Mouse (Mus musculus) right cerebral cortex, postnatal 10 days (tissue): Measurements from ENCODE around the gene Abca13.
"Not testable (repeated sequence)": the region's sequence is repeated elsewhere in the genome, so short reads cannot be mapped to it uniquely, and the experiment has no call there.

Source experiments
- DNase-seq, 2 experiments: peaks; one replicate each; pipeline ENCODE4 v3.0.0; 2021; ENCODE audit warnings: low spot score in 2 of 2

Abca13 gene

DNA sequence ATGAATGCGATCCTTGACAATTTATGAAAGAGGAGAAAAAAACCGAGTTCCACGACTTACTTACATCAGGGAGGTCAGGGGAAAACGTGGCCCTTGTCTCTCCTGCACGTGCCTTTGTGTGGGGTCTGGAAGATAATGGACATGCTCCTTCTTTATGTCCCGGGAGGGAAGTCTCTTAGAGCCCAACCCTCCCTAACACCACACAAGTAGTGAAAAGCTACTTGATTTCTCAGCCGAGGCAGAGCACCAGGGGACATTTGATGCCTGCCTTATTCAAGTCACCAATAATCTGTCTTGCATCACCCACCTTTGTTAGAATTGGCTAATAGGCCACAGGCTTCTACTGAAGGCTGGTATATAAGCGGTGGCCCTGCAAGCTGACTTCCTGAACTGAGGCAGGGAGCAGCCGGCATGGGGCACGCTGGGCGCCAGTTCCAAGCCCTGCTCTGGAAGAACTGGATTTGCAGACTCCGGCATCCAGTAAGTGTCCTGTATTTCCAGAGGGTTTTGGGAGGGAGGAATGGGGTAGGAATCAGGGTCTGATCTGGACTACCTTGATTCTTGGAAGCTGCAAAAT, at the start of gene Abca13:
Abca13 (plus strand) TSS at position 388 of the 577 bp plus-strand sequence.
- DNase-seq = no peak

DNA sequence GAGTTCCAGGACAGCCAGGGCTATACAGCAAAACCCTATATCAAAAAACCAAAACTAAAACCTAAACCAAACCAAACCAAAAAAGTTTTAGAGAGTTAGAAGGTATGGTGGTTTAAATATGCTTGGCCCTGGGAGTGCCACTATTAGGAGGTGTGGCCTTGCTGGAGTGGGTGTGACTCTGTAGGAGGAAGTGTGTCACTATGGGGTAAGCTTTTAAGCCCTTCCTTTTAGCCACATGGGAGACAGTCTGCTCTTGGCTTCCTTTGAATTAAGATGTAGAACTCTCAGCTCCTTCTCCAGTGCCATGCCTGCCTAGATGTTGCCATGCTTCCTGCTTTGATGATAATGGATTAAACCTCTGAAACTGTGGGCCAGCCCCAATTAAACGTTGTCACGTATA, 46.6 kb upstream of the Abca13 start:
- DNase-seq = no peak

DNA sequence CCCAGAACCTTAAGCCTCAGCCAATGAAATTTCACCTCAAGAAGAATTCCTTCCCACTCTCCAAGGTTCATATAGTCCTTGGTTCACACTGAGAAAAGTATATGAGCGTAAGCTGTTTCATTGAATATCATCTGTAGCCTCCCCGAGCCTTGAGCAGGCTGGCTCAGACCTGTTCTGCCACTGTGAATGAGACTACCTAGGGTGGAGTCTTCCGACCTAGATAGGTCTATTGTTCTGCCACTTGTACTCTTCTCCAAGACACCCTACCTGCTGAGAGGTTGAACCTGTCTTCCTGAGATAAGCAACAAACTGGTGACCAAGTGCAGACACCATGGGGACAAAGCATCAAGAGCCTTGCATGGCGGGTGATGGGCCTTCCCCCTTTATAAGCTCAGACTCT, 45.6 kb upstream of the Abca13 start:
- no peak for DNase-seq

DNA sequence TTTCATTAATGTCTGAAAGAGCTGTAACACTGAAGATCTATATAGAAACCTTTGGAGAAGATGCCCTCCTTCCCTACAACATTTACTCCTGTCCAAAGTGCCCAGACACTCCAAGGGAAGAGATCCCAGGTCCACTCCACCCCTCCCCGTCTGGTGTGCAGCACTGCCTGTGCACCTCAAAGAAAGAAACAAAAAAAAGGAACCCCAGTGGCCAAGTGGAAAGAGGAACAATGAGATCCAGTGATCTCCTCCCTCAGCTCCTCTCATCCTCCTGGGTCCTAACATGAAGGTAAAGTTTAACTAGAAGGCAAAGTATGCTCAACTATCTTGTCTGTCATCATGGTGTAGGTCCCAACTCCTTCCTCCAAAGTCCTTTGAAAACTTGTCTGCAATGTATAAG, 45.1 kb upstream of the Abca13 start:
- no peak for DNase-seq

DNA sequence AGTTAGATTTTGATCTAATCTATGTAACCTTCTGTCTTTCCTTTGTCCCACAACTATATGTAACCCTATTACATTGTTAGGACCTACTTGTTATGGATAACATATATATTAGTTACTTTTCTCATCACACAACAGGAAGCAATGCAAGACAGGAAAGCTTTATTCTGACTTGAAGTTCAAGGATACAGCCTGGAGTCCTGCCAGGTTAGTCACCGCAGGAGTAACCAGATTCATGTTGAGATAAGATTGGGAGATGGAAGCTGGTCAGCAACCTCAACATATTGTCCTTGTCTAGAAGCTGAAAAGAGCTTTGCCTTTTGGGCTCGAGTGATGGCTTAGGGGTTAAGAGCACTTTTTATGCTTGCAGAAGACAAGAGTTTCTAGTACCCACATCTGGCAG, 43.5 kb upstream of the Abca13 start:
- no peak for DNase-seq

DNA sequence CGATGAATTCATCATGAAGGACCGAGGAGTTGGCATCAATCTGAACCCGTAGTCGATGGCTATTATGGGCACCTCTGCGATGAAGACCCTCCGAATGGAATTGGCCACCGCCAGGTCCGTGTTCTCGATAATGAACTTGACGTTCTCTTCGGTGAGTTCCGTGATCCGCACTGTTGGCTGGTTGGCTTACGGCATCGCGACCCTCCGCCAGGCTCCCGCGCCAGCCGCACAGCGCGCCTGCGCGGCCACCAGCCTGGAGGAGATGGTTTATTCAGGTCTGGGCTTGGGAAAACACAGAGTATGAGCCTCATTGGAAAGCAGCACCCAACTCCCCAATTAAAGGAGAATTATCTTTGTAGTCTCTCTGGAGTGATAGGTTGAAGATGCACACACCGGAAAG, 41.3 kb upstream of the Abca13 start:
- not testable (repeated sequence) for DNase-seq

DNA sequence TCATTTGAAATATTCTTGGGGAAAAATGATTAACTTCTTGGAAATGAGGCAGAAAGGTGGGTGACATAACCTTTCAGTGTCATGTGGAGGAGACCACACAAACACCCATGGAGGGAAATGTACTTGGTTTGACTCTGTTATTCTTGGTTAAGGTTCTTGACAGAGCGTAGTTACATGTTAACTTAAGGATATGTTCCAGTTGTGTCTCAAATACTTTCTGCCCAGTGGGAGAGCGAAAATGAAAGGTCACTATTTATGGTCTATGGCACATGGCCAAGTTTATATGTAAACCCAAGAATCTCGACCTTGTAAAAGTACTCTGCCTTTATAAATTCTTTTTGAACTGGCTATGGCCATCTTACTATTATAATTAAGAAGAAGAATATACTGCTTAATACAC, 31.8 kb upstream of the Abca13 start:
- no peak for DNase-seq

DNA sequence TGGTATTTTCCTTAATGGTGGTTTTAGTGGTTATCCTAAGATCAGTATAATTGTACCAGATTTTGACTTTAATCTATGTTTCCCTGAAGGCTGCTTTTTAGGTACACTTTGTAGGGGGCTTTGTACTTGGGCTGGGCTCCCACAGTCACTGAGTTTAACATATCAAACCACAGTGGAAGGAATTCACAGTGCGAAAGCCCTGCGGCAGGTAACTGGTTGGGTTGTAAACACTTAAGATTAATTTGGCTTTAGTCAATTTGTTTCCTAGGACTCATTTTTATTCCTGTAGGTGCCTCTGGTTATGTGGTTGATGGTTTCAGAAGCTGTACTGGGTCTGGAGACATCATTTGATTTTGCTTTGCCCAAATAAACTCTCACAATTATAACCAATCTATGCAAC, 24.4 kb upstream of the Abca13 start:
- DNase-seq = no peak

DNA sequence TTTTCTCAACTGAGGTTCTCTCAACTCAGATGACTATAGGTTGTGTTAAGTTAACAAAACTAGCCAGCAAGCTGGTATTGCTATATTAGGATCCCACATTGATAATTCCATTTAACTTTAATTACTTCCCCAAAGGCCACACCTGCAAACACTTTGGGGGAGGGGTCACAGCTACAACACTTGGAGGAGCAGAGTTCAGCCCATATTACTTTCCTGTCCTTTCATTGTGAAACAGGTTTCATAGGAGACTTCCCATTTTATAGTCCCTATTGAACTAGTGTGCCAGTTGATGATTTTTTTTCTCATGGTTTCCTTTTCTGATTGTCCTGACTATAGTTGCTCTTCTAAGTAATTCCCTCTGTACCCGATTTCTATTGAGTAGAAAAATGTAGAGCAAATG, 10.3 kb upstream of the Abca13 start:
- DNase-seq = no peak

DNA sequence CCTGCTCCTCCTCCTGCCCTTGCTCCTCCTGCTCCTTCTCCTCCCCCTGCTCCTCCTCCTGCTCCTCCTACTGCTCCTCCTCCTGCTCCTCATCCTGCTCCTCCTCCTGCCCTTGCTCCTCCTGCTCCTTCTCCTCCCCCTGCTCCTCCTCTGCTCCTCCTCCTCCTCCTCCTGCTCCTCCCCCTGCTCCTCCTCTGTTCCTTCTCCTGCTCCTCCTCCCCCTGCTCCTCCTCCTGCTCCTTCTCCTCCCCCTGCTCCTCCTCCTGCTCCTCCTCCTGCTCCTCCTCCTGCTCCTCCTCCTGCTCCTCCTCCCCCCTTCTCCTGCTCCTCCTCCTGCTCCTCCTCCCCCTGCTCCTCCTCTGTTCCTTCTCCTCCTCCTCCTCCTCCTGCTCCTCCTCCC, 2.3 kb upstream of the Abca13 start:
- not testable (repeated sequence) for DNase-seq

DNA sequence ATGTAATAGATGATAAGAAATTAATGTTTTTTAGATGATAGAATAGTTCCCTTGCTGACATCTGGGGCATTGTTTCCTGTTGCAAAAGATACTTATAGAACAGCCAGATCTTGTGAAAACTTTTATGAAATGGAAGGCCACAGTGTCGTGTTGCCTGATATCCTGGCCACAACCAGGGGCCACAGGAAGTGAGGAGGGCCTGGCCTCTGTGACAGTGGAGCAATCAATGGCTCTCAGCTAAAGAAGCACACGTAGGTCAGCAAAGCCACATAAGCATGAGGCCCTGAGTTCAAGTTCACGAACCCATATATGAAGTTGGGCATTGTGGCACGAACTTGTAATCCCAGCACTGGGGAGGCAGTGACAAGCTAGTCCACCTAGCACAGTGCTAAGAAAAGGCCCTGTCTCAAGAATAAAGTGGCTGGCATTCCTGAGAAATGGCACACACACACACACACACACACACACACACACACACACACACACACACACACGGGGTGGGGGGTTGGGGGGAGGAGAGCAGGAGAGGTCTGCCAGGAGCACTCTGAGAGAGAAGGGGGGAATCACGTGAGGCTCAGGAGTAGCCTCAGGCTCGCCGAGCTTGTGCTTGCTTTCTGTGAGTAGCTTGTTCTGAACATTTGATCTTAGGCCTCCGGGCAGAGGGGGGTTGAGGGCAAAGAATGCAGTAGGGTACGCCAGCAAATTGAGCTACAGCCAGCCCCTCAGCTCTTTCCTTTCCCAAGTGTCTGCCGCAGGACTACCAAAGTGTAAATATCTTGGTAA, 779 bp upstream of the Abca13 start:
- no peak for DNase-seq

DNA sequence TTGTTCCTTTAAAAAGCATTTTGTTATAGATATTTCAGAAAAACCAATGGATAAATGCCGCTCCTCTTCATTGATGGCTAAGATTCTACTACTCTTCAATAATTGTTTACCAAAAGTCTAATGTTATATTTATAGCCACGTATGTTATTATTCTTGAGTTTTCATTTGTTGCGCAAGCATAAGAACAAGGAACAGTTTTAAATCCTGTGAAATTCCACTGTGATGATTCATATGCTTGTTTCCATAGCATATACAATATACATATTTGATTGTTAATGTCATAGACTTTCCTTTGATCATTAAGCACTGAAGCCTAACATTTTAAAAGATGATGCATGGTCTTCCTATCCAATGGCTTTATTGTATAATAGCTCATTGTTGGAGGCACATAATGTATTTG, 3.1 kb downstream of the Abca13 start:
- no peak for DNase-seq

DNA sequence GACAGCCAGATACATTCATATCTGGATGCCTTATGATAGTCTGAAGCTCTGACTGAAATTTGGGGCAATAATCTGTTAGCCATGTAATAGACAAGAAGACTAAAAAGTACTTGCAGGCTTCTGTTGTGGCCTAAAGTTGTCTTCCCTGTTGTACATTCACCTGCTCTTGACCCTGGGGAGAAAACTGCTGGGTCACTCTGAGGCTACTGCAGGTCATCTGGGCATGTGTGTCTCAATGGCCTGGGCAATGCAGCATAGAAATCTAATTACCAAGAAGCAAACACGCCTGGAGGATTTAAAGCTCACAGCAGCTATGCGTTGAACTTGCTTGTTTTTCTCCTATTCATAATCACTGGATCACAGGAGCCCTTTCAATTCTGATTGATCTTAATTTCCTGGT, 8.1 kb downstream of the Abca13 start:
- no peak for DNase-seq

DNA sequence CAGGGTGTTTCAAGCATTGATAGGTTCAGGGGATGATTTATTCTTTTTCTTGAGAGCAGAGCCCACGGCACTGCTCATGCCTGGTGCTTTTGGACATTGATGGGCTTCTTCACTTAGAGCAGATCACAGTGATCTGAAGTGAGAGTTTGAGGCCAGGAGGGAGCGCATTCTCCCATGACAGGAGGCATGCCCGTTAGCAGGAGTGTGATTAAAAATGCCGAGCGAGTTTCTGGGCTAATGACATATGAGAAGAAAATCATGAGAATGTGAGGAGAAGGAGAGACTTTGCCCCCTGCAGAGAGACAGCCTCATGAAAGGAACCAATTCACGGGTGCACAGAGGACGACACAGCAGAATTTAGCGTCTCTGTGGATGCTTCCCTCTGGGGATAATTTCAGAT, 19.0 kb downstream of the Abca13 start:
- DNase-seq = no peak

DNA sequence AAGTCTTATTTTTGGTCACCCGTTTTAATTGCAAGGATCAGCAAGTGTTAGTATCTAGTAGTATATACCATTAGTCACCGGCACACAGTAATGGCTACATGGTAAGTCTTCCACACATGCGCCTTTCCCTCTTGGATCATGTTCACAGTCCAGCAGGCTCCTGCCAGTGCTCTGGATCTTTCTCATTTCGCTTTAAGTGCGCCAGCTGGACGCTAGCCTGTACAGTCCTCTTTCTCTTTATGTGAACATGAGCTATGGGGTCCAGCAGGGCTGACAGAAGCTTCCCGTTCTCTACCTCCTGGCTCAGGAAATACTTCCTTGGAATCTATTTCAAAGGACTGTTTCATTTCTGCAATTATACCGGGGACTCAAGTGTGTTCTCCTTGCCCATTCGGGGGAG, 21.8 kb downstream of the Abca13 start:
- peak; percentile 28 to 46 for DNase-seq

DNA sequence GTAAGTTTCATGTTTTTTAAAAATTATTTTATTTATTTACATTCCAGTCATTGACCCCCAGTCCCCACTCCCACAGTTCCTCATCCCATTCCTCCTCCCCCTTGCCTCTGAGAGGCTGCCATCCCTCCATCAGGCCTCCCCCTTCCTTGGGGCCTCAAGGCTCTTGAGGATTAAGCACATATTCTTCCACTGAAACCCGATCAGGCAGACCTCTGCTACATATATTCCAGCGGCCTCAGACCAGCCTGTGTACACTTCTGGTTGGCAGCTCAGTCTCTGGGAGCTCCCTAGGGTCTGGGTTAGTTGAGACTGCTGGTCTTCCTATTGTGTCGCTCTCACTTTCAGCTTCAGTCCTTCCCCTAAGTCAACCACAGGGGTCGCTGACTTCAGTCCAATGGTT, 24.5 kb downstream of the Abca13 start:
- DNase-seq = no peak

DNA sequence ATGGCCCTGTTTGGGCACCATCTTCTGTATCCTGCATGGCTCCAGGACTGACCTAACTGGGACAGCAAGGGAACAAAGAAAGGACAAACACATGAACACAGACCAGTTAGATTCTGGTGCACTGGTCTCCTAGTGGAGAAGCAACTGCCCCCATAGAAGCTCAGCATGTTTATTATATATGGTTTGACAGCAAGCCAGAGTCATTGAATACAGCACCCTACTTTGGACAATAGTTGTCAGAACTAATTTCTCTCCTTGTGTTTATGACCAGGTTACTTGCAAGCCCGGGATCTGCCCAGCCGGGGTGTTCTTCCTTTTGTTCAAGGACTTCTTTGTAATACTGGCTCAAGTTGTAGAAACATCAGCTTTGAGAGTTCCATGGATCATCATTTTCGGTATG, 28.8 kb downstream of the Abca13 start:
- no peak for DNase-seq

DNA sequence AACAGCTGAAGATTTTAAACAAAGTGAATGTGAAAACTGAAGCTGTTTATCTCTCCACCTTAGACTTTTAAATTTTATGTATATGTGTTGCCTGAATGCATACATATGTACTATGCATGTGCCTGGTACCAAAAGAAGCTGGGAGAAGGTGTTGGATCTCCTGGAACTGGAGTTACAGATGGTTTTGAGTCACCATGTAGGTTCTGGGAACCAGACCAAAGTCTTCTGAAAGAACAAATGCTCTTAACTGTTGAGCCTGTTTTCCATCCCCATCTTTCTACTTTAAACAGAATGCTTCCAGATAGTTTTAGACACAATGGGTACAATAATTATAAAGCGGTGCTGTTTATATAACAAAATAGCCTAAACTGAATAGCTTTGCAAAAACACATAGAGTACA, 29.9 kb downstream of the Abca13 start:
- DNase-seq = peak in 1 of 2 experiments; percentile 25

DNA sequence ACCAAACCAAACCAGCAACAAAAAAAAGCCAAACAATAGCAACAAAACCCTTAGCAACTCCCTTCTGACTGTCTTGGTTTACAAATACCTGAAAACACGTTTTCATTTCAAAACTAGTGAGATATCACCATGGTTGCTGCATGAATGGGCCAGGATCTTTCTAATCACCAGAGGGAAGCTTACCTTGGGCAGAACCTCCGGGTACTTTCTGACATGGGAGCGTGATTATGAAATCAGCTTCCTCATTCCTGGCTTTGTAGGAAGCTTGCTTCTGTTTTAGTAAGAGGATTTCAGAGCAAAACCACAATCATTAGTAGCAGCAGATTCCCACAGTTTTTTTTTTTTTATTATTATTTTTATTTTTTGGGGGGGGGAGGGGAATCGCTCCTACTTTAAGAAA, 34.7 kb downstream of the Abca13 start:
- DNase-seq = no peak

DNA sequence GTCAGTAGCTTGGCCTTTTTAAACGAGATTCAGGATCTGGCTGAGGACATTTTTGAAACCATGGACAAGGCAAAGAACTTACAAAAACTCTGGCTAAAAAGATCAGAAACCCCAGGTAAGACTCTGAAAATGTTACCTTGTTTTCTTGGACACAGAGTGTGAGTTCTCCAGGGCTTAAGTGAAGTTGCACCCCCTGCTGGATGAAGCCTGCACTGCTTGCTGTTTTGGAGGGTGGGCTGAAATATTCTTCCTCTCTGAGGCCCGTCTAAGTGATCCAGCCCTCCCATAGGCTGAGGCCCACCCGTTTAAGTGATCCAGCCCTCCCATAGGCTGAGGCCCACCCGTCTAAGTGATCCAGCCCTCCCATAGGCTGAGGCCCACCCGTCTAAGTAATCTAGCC, 57.9 kb downstream of the Abca13 start:
- DNase-seq = not testable (repeated sequence)

DNA sequence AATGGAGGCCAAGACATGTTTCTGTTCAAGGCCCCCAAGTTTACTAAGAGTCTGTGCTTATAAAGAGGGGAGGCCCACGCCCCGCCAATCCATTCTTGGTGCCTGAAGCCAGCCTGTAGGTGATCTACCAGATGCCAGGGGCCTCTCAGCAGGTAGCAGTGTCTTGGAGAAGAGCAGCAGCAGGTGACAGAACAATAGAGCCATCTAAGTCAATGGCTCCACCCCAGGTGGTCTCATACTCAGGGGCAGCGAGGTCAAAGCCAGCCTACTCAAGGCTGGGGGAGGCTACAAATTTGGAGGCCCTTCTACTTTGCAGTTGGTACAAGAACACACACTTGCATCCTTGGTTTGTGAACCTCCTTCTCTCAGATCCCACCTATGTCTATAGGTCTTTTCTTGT, 71.3 kb downstream of the Abca13 start:
- DNase-seq = not testable (repeated sequence)

DNA sequence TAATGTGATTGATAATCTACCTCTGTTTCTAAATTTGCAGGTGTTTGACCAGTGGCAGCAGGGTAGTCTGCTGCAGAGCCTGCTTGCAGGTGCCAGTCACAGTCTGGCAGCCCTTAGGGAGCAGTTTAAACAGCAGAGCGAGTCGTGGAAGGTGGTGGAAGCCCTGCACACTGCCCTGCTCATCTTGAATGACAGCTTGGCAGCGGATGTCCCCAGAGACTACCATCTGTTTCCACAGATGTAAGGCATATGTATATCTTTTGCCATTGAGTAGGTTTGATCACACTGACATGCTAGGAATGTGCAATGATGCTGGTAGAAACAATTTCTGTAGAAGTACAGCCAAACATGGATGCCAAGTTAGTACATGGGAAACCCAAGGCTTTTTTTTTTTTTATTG, 77.3 kb downstream of the Abca13 start:
- peak; percentile 22 to 23 for DNase-seq

DNA sequence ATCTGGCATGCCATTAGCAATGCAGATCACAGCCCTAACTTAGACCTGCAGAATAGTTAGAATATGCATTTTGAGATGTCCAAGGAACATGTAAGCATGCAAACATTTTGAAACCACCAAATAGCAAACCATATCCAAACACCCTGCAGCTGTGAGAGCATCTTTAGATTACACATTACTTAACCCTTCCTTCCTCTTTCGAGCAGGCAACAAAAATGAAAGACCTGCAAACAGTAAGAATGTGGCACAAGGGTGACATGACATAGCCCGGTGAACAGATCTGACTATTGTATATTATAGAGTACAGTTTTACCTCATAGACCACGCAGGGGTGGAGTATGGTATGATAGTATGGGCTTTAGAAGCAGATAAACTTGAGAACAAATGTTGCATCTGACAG, 93.5 kb downstream of the Abca13 start:
- no peak for DNase-seq

DNA sequence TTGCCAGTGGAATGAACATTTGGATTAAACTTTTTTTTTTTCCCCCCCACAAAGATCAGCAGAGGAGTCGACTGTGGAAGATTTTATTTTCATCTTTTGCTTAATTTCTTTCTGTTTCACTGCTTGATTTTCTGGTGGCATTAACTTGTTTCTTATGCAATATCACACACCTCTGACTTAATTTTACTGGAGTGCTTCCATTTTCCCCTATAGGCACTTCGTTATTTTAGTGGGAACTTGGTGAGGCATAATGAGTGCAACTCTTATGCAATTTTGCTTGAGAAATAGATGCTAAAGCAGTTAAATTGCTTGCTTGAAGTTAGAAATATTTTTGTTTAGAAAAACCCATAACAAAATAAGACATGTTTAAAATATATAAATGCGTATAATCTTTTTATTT, 94.0 kb downstream of the Abca13 start:
- no peak for DNase-seq
